In genomic region chr4:43395836-43396235, GRCm38 (mm10) we compare ENCODE assay signal across 27 mouse cellular contexts. TPM values are rescaled to one million over a fixed set of nuclear protein-coding genes. Genes with fewer than 3 reads are reported as not detected.
DNase-seq lines count a peak whose midpoint lies in the region; ATAC-seq and TF ChIP-seq lines count a peak whose summit lies in the region.
"Had no signal": no experiment of that assay in that cellular context is flagged by ENCODE, and none has a peak within 500 bp of the region (broad histone marks: within the 10 kb centered on the region; RNA-seq: fewer than 3 reads in every experiment).

No protein-coding gene starts in this region.

- H3K4me3 ChIP-seq in heart, embryonic 13.5 days = no peak overlapping the region
- H3K4me3 ChIP-seq in layer of hippocampus, adult 2 months = no peak overlapping the region
- no peak overlapping the region for H3K4me3 ChIP-seq in neural tube, embryonic 13.5 days
- no peak overlapping the region for H3K4me3 ChIP-seq in stomach, postnatal 0 days (ENCODE audit: low read depth, low read length)
- no peak overlapping the region for H3K4me3 ChIP-seq in cerebellum, adult 2 months (replicated peaks; ENCODE audit: insufficient read depth, low read depth, low read length)
- H3K4me3 ChIP-seq: liver, embryonic 13.5 days; midbrain, embryonic 12.5 days had no signal

- ATAC-seq in heart, embryonic 13.5 days (ENCODE audit: extremely low read depth, insufficient number of reproducible peaks, low FRiP score, low TSS enrichment) = no peak
- no peak for ATAC-seq in neural tube, embryonic 13.5 days (ENCODE audit: low read depth)
- ATAC-seq in stomach, postnatal 0 days (ENCODE audit: low FRiP score, low TSS enrichment) = no peak
- ATAC-seq: activated CD4-positive, CD25-positive, alpha-beta regulatory T cell, adult 4 months; forebrain, embryonic 14.5 days had no signal

- no peak overlapping the region for H3K4me2 ChIP-seq in heart, embryonic 13.5 days
- no peak overlapping the region for H3K4me2 ChIP-seq in neural tube, embryonic 13.5 days
- H3K4me2 ChIP-seq in stomach, postnatal 0 days (replicated peaks; ENCODE audit: low read depth) = no peak overlapping the region
- H3K4me2 ChIP-seq: hindbrain, embryonic 14.5 days; liver, embryonic 13.5 days; midbrain, embryonic 12.5 days had no signal

- no peak for TF ChIP-seq POLR2A in cerebellum, adult 2 months (IDR thresholded peaks at IDR 0.05; ENCODE audit: borderline replicate concordance, insufficient read depth, low read length)

- peak overlapping the region; percentile 96; the same call in 1 of the 2 replicates for H3K27ac ChIP-seq in heart, embryonic 13.5 days (replicated peaks)
- H3K27ac ChIP-seq in layer of hippocampus, adult 2 months = peak overlapping the region; percentile 82; the same call in 1 of the 2 replicates
- H3K27ac ChIP-seq in neural tube, embryonic 13.5 days (replicated peaks) = no peak overlapping the region
- H3K27ac ChIP-seq in stomach, postnatal 0 days (replicated peaks) = peak overlapping the region; percentile 64
- H3K27ac ChIP-seq in cerebellum, adult 2 months (ENCODE audit: insufficient read depth, low read length) = no peak overlapping the region
- H3K27ac ChIP-seq: hindbrain, embryonic 14.5 days; liver, embryonic 13.5 days; midbrain, embryonic 12.5 days had no signal

- no peaks in the 10 kb centered on the region for H3K9me3 ChIP-seq in heart, embryonic 13.5 days
- no peaks in the 10 kb centered on the region for H3K9me3 ChIP-seq in neural tube, embryonic 13.5 days
- no peaks in the 10 kb centered on the region for H3K9me3 ChIP-seq in stomach, postnatal 0 days (ENCODE audit: control insufficient read depth, low read length)
- H3K9me3 ChIP-seq: liver, embryonic 13.5 days; midbrain, embryonic 12.5 days had no signal

- WGBS in heart, embryonic 13.5 days = 74% methylated on average over 9 of the region's 9 CpGs
- 73% methylated on average over 9 of the region's 9 CpGs for WGBS in neural tube, embryonic 13.5 days
- WGBS in stomach, postnatal 0 days = 79% methylated on average over 9 of the region's 9 CpGs
- WGBS in cerebellum, adult 2 months = 82% methylated on average over 9 of the region's 9 CpGs

- peaks cover 57% of the 10 kb centered on the region for H3K4me1 ChIP-seq in heart, embryonic 13.5 days
- H3K4me1 ChIP-seq in neural tube, embryonic 13.5 days (replicated peaks) = peaks cover 44% of the 10 kb centered on the region
- H3K4me1 ChIP-seq in stomach, postnatal 0 days (replicated peaks; ENCODE audit: control insufficient read depth, insufficient read depth) = peaks cover 22% of the 10 kb centered on the region
- H3K4me1 ChIP-seq in cerebellum, adult 2 months (ENCODE audit: control insufficient read depth, insufficient read depth, low read length) = peaks cover 27% of the 10 kb centered on the region

- TF ChIP-seq EP300 in stomach, postnatal 0 days (optimal IDR thresholded peaks at IDR 0.05) = no peak

- H3K9ac ChIP-seq in heart, embryonic 13.5 days = no peak overlapping the region
- H3K9ac ChIP-seq in neural tube, embryonic 13.5 days = 0 out of 2 replicates have a peak overlapping the region, but pooled peaks have one; percentile 17
- no peak overlapping the region for H3K9ac ChIP-seq in stomach, postnatal 0 days (ENCODE audit: low read length)
- H3K9ac ChIP-seq: hindbrain, embryonic 14.5 days; liver, embryonic 13.5 days; midbrain, embryonic 12.5 days had no signal

- TF ChIP-seq CTCF in layer of hippocampus, adult 2 months (conservative IDR thresholded peaks at IDR 0.05) = no peak
- TF ChIP-seq CTCF in stomach, postnatal 0 days (IDR thresholded peaks at IDR 0.05; ENCODE audit: low read depth) = no peak
- TF ChIP-seq CTCF in cerebellum, adult 2 months (IDR thresholded peaks at IDR 0.05; ENCODE audit: borderline replicate concordance, insufficient read depth, low read depth, low read length) = no peak

- no peaks in the 10 kb centered on the region for H3K27me3 ChIP-seq in heart, embryonic 13.5 days (replicated peaks)
- H3K27me3 ChIP-seq in neural tube, embryonic 13.5 days = no peaks in the 10 kb centered on the region
- H3K27me3 ChIP-seq in stomach, postnatal 0 days (ENCODE audit: control insufficient read depth, insufficient read depth, low read length) = no peaks in the 10 kb centered on the region
- H3K27me3 ChIP-seq in cerebellum, adult 2 months (ENCODE audit: control insufficient read depth, insufficient read depth, low read length) = no peaks in the 10 kb centered on the region
- H3K27me3 ChIP-seq: midbrain, embryonic 12.5 days had no signal

- no peaks in the 10 kb centered on the region for H3K36me3 ChIP-seq in heart, embryonic 13.5 days
- no peaks in the 10 kb centered on the region; the same call in 1 of the 2 replicates for H3K36me3 ChIP-seq in neural tube, embryonic 13.5 days
- no peaks in the 10 kb centered on the region for H3K36me3 ChIP-seq in stomach, postnatal 0 days (ENCODE audit: control insufficient read depth, insufficient read depth, low read length)
- H3K36me3 ChIP-seq: liver, embryonic 13.5 days; midbrain, embryonic 12.5 days had no signal

- no peak for DNase-seq in heart, adult 18-20 months
- DNase-seq in layer of hippocampus, adult 2 months (ENCODE audit: low spot score in 2 of 2) = no peak
- DNase-seq in layer of hippocampus, adult 11-12 months (ENCODE audit: low spot score) = no peak
- DNase-seq in neural tube, embryonic 10.5 days (ENCODE audit: extremely low spot score, low spot score) = no peak
- DNase-seq in stomach, postnatal 0 days (ENCODE audit: low spot score) = no peak
- no peak for DNase-seq in cerebellum, adult 2 months
- DNase-seq: adrenal gland, adult 8-10 months; cerebellum, adult 18-20 months; cerebellum, postnatal 36 days; embryo, embryonic 11 days; kidney, adult 8-10 months; kidney, postnatal 14 days; layer of hippocampus, postnatal 36 days; liver, embryonic 13.5 days; lung, postnatal 10 days; right cerebral cortex, postnatal 14 days; spleen, adult 18-20 months had no signal

RNA-seq across cellular contexts. Expression of gene Rusc2, which starts 14.1 kb away (rescaled TPM):
- polyA plus RNA-seq in heart, embryonic 13.5 days (2015; fragmentation: Nextera tagmentation; extraction: Ambion mirVana) = 9.9 and 13.9 TPM in 2 replicates
- 10 to 100 TPM; 50.5 to 53.9 TPM for total RNA-seq in heart, adult 18-20 months (2021)
- total RNA-seq in layer of hippocampus, adult 2 months (2021) = 100 to 1,000 TPM; 117 to 120 TPM
- polyA plus RNA-seq in neural tube, embryonic 13.5 days (2015; fragmentation: Nextera tagmentation; extraction: Ambion mirVana) = 74.5 and 79.3 TPM in 2 replicates
- polyA plus RNA-seq in stomach, postnatal 0 days (2015; fragmentation: Nextera tagmentation; extraction: Ambion mirVana) = 10.7 and 11.5 TPM in 2 replicates
- polyA plus RNA-seq in cerebellum, adult 2 months (2012; rRNA removed) = 63.0 and 65.8 TPM in 2 replicates
- polyA plus RNA-seq: activated CD4-positive, CD25-positive, alpha-beta regulatory T cell, adult 4 months had no signal

RNA-seq across cellular contexts. Expression of gene Fam166b, which starts 33.1 kb away (rescaled TPM):
- 0.11 TPM in 1 of 2 replicates, not detected in the other for polyA plus RNA-seq in heart, embryonic 13.5 days (2015; fragmentation: Nextera tagmentation; extraction: Ambion mirVana)
- total RNA-seq in heart, adult 18-20 months (2021) = under 1 TPM in 1 of 2 experiments, not detected in 1; 0.26 TPM
- total RNA-seq in layer of hippocampus, adult 2 months (2021) = 1 to 10 TPM in 1 of 2 experiments, under 1 TPM in 1; 0.98 to 1.9 TPM
- polyA plus RNA-seq in neural tube, embryonic 13.5 days (2015; fragmentation: Nextera tagmentation; extraction: Ambion mirVana) = 0.32 and 0.59 TPM in 2 replicates
- 0.12 and 0.27 TPM in 2 replicates for polyA plus RNA-seq in stomach, postnatal 0 days (2015; fragmentation: Nextera tagmentation; extraction: Ambion mirVana)
- 0.87 and 2.0 TPM in 2 replicates for polyA plus RNA-seq in cerebellum, adult 2 months (2012; rRNA removed)
- total RNA-seq: adrenal gland, adult 8-10 months; gastrocnemius, adult 8-10 months; megakaryocyte, adult 5-6 weeks had no signal
- polyA plus RNA-seq: activated CD4-positive, CD25-positive, alpha-beta regulatory T cell, adult 4 months; heart, embryonic 14.5 days; limb, embryonic 11.5 days; liver, embryonic 13.5 days had no signal

RNA-seq across cellular contexts. Expression of gene Tesk1, which starts 45.9 kb away (rescaled TPM):
- polyA plus RNA-seq in heart, embryonic 13.5 days (2015; fragmentation: Nextera tagmentation; extraction: Ambion mirVana) = 3.8 and 4.0 TPM in 2 replicates
- 10 to 100 TPM; 30.8 to 32.7 TPM for total RNA-seq in heart, adult 18-20 months (2021)
- 10 to 100 TPM; 79.9 to 86.0 TPM for total RNA-seq in layer of hippocampus, adult 2 months (2021)
- 10.8 and 14.4 TPM in 2 replicates for polyA plus RNA-seq in neural tube, embryonic 13.5 days (2015; fragmentation: Nextera tagmentation; extraction: Ambion mirVana)
- 4.7 TPM in 2 replicates for polyA plus RNA-seq in stomach, postnatal 0 days (2015; fragmentation: Nextera tagmentation; extraction: Ambion mirVana)
- 51.2 and 56.3 TPM in 2 replicates for polyA plus RNA-seq in cerebellum, adult 2 months (2012; rRNA removed)

RNA-seq across cellular contexts. Expression of gene Cd72, which starts 58.6 kb away (rescaled TPM):
- polyA plus RNA-seq in heart, embryonic 13.5 days (2015; fragmentation: Nextera tagmentation; extraction: Ambion mirVana) = 1.9 and 2.6 TPM in 2 replicates
- total RNA-seq in heart, adult 18-20 months (2021) = 1 to 10 TPM in 1 of 2 experiments, under 1 TPM in 1; 0.82 to 4.7 TPM
- not detected for total RNA-seq in layer of hippocampus, adult 2 months (2021)
- polyA plus RNA-seq in neural tube, embryonic 13.5 days (2015; fragmentation: Nextera tagmentation; extraction: Ambion mirVana) = 2.8 and 3.7 TPM in 2 replicates
- 2.8 and 3.2 TPM in 2 replicates for polyA plus RNA-seq in stomach, postnatal 0 days (2015; fragmentation: Nextera tagmentation; extraction: Ambion mirVana)
- 0.74 and 0.84 TPM in 2 replicates for polyA plus RNA-seq in cerebellum, adult 2 months (2012; rRNA removed)
- total RNA-seq: gastrocnemius, adult 8-10 months; layer of hippocampus, postnatal 36 days had no signal

Comparison
In these comparisons a context has a peak if more than half of its experiments do, and no peak if none do; other contexts are left out.
1. H3K27ac ChIP-seq: peak in heart, embryonic 13.5 days (single experiment), layer of hippocampus, adult 2 months (single experiment) and stomach, postnatal 0 days (single experiment); none in neural tube, embryonic 13.5 days (single experiment) and cerebellum, adult 2 months (single experiment).